Mouse (Mus musculus) forebrain, embryonic 14.5 days (tissue): Measurements from ENCODE around the gene Cntfr. TPM values are rescaled to one million over a fixed set of nuclear protein-coding genes. Genes with fewer than 3 reads are reported as not detected.

Source experiments
- ATAC-seq: fragments of 200-750 bp; cut with Nextera tagmentation; 2 replicates; pipeline ENCODE4 v1.8.0; 2017; ENCODE audit warnings: mild to moderate bottlenecking, moderate library complexity
- DNase-seq: peaks from one replicate; pipeline ENCODE4 v3.0.0-alpha.2; 2015; ENCODE audit warnings: low spot score
- H3K27ac ChIP-seq: fragments of 300-500 bp; sonication (generic); 2 replicates; pipeline ENCODE4 v1.5.1; 2014; ENCODE audit warnings: low read depth, mild to moderate bottlenecking, control low read depth, low read length, moderate library complexity
- H3K27me3 ChIP-seq: fragments of 300-500 bp; sonication (generic); replicated peaks from 2 replicates; pipeline ENCODE4 v1.6.1; 2014; ENCODE audit warnings: low read length, control low read depth, mixed read lengths; ENCODE audit not compliant: control insufficient read depth, insufficient read depth
- H3K36me3 ChIP-seq: fragments of 300-500 bp; sonication (generic); 2 replicates; pipeline ENCODE4 v1.6.1; 2014; ENCODE audit warnings: low read length, control low read depth; ENCODE audit not compliant: control insufficient read depth, insufficient read depth
- H3K4me1 ChIP-seq: fragments of 300-500 bp; sonication (generic); 2 replicates; pipeline ENCODE4 v1.6.1; 2014; ENCODE audit warnings: antibody characterized with exemption, low read length, control low read depth; ENCODE audit not compliant: control insufficient read depth, insufficient read depth
- H3K4me2 ChIP-seq: fragments of 300-500 bp; sonication (generic); 2 replicates; pipeline ENCODE4 v1.6.1; 2014; ENCODE audit warnings: mild to moderate bottlenecking, control low read depth, low read length
- H3K4me3 ChIP-seq: fragments of 300-500 bp; sonication (generic); 2 replicates; pipeline ENCODE4 v1.5.1; 2014; ENCODE audit warnings: low read depth, low read length, control low read depth
- H3K9ac ChIP-seq: fragments of 300-500 bp; sonication (generic); 2 replicates; pipeline ENCODE4 v1.6.1; 2014; ENCODE audit warnings: mild to moderate bottlenecking, low read length, control low read depth, moderate library complexity
- H3K9me3 ChIP-seq: fragments of 300-500 bp; sonication (generic); replicated peaks from 2 replicates; pipeline ENCODE4 v1.6.1; 2016; ENCODE audit warnings: low read length, control low read depth, mixed read lengths; ENCODE audit not compliant: control insufficient read depth
- WGBS: fragments of 180-500 bp; shearing (Covaris S2); extraction: QIAGEN DNeasy Blood & Tissue Kit; methylation state at CpG from one replicate; pipeline ENCODE4 v1.1.7; 2014; 5-methylcytosine and 5-hydroxymethylcytosine counted together
- polyA plus RNA-seq: library from polyadenylated mRNA; unstranded; fragments of >200 nt; fragmentation: Nextera tagmentation; extraction: Ambion mirVana; gene quantifications from 2 replicates; pipeline ENCODE4 v1.2.1, GENCODE M21; 2014

Cntfr gene
- polyA plus RNA-seq, 1 experiment from 2014 or later: 12.6 TPM

DNA sequence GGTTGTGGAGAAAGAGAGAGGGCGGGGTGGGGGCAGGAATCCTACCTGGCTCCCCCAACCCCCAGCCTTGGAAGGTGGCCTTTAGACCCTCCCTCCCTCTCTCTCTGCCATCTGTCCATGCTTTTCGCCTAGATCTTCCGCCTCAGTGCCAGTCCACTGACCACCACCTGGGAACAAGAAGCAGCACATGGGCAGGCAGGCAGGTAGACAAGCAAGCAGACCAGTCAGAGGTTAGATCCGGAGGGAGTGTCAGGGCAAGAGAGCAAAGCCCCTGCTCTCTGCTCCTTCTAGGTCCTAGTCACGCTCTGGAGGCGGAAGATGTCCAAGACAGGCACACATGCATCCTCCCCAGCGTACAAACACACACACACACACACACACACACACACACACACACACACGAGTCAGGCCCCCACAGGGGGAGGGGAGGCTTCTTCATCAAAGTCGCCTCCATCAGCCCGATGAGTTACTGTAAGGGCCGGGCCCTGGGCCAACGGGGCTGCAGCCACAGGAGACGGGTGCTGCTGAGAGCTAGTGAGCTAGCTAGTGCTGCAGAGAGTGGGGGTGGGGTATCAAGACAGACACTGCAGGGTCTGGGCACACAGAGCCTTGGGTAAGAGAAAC lies 19.8 kb downstream of the Cntfr start:
- Histone ChIP-seq H3K27me3 (no peaks in the 10 kb centered on the region), H3K9me3 (no peaks in the 10 kb centered on the region), H3K27ac (peak overlapping the region; percentile 70; the same call in 1 of the 2 replicates), H3K36me3 (peaks cover 11% of the 10 kb centered on the region; the same call in 1 of the 2 replicates), H3K4me1 (peaks cover 73% of the 10 kb centered on the region), H3K9ac (peak overlapping the region; percentile 47), H3K4me2 (peak overlapping the region; percentile 14; the same call in 1 of the 2 replicates), H3K4me3 (no peak overlapping the region)
- WGBS: 30% methylated on average over 13 of the region's 13 CpGs
- ATAC-seq (peak; percentile 63), DNase-seq (peak; percentile 85)

DNA sequence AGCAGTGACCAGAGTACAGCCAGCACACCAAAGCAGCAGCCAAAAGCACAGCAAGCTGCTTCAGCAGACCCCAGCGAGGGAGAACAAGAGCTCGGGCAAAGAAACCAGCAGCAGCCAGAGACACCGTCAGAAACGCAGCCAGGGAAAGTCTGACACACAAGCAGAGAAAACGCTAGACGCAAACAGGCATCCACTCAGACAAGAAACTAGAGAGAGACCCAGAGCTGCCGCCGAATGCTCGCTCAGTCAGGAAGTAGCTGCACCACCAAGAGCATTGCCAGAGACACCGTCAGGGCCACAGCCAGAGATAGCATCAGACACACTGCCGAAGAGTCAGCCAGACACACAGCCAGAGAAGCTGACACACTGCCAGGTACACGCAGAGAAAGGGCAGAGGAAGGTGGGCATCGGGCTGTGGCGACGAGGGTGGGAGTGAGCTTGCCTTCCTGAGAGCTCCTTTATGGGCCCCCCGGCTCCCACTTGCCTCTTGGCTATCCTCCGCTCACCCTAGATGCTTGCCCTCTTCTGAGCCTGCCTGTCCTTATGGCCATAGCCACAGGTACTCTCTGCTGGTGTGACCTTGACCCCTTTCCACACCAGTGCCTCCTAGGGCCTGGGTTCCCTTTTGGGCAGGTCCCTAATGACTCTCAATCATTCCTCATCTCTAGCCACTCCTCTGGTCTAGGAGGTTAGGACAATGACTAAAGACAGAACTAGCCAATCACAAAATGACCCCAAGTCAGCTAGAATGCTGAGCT lies 20.5 kb downstream of the Cntfr start:
- Histone ChIP-seq H3K27me3 (no peaks in the 10 kb centered on the region), H3K9me3 (no peaks in the 10 kb centered on the region), H3K4me1 (peaks cover 76% of the 10 kb centered on the region), H3K27ac (peak overlapping the region; percentile 70; the same call in 1 of the 2 replicates), H3K9ac (peak overlapping the region; percentile 22), H3K4me3 (no peak overlapping the region), H3K36me3 (peaks cover 11% of the 10 kb centered on the region; the same call in 1 of the 2 replicates), H3K4me2 (peak overlapping the region; percentile 14; the same call in 1 of the 2 replicates)
- WGBS: 38% methylated on average over 17 of the region's 17 CpGs
- ATAC-seq (no peak), DNase-seq (peak; percentile 68)

DNA sequence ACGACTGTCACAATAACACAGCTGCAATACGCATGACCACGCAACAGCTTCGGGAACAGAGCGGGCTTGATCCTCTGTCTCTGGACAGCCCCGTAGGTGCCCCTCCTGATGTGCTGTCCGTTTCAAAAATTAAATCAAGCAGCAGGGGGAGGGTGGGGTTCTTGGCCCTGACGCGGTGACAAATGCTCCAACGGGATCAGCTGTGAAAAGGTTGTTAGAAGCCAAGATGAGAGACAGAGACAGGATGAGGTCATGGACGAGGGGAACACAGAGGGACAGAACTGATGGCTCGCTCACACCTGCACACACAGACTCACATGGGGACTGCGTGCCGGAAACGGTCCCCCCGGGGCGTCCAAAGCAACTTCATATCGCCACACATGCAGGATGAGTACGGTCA lies 23.7 kb downstream of the Cntfr start:
- Histone ChIP-seq H3K4me3 (no peak overlapping the region), H3K27ac (no peak overlapping the region), H3K27me3 (no peaks in the 10 kb centered on the region), H3K36me3 (peaks cover 26% of the 10 kb centered on the region), H3K9ac (peak overlapping the region; percentile 41; the same call in 1 of the 2 replicates), H3K4me2 (no peak overlapping the region; the same call in 1 of the 2 replicates), H3K4me1 (peaks cover 60% of the 10 kb centered on the region), H3K9me3 (no peaks in the 10 kb centered on the region)
- WGBS: 32% methylated on average over 19 of the region's 19 CpGs
- DNase-seq (no peak), ATAC-seq (no peak)

DNA sequence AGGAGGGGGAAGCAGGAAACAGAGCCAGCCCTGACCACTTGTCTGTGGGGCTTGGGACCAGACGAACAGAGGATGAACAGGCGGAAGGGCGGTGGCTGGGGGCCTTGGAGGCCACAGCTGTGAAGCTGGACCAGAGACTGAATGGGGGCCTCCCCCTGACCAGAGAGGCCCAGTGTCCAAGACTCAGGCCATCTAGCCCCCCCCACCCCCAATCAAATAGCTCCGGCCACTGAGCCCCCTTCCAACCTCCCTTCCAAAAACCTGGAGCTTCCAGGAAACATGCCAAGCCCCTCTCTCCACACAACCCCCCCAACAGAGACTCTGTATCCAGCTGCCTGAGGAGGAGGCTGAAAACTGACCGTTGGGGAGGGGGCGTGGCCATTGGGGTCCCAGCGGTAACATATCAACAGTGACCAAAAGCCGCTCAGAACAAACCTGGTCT lies 24.3 kb downstream of the Cntfr start:
- peaks cover 54% of the 10 kb centered on the region for H3K4me1 ChIP-seq
- H3K4me3 ChIP-seq: no peak overlapping the region
- H3K27ac ChIP-seq: peak overlapping the region; percentile 78
- no peaks in the 10 kb centered on the region for H3K9me3 ChIP-seq
- peak overlapping the region; percentile 41 for H3K9ac ChIP-seq
- DNase-seq (peak; percentile 51), ATAC-seq (no peak)
- WGBS: 6% methylated on average over 8 of the region's 8 CpGs
- peaks cover 32% of the 10 kb centered on the region for H3K36me3 ChIP-seq
- H3K4me2 ChIP-seq: peak overlapping the region; percentile 29; the same call in 1 of the 2 replicates
- no peaks in the 10 kb centered on the region for H3K27me3 ChIP-seq

DNA sequence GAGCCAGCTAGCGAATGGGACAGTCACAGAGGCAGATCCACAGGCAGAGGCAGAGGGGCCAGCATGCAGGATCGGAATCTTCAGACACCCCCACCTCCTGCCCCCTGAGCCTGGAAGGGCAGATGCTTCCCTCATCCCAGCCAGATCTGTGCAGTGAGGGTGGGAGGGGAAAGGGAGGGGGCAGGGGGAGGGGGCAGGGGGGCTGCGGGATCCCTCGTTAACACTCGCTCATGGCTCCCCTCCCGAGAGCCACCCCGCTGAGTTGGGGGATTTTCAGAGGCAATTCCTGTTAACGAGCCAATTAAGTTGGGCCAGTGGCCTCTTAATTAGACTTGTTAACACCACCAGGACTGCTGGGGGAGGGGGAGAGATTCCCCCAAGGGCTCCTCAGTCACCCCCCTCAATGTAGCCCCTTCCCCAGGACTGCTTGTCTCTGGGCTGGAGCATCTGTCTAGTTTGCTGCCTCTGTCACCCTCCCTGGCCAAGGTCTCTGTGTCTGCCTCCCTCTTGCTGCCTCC lies 24.9 kb downstream of the Cntfr start:
- Histone ChIP-seq H3K4me3 (no peak overlapping the region), H3K4me2 (peak overlapping the region; percentile 29; the same call in 1 of the 2 replicates), H3K9me3 (no peaks in the 10 kb centered on the region), H3K36me3 (peaks cover 36% of the 10 kb centered on the region), H3K4me1 (peaks cover 49% of the 10 kb centered on the region), H3K27me3 (no peaks in the 10 kb centered on the region), H3K27ac (peak overlapping the region; percentile 78), H3K9ac (peak overlapping the region; percentile 41)
- peak; percentile 78 for ATAC-seq
- DNase-seq: peak; percentile 94
- WGBS: 1% methylated on average over 7 of the region's 8 CpGs

DNA sequence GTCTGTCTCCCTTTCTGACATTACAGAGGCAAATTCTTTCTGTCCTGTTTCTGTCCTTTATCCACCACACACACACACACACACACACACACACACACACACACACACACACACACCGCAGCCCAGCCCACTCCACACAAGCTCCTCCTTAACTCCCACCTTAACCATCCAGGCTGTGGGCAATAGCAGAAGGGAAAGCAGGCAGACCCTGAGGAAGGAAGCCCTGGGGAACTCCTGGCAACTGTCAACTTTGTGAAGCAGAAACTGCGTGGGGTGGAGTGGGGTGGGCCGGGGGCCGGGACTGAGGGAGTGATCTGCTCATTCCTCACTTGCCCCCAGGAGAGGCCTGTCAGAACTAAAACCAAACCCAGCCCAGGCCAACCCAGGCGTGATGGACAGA lies 25.4 kb downstream of the Cntfr start:
- peak overlapping the region; percentile 78 for H3K27ac ChIP-seq
- H3K36me3 ChIP-seq: peaks cover 38% of the 10 kb centered on the region
- no peak overlapping the region for H3K4me3 ChIP-seq
- H3K9me3 ChIP-seq: no peaks in the 10 kb centered on the region
- WGBS: 10% methylated on average over 5 of the region's 5 CpGs
- H3K4me1 ChIP-seq: peaks cover 44% of the 10 kb centered on the region
- H3K9ac ChIP-seq: peak overlapping the region; percentile 41; the same call in 1 of the 2 replicates
- H3K4me2 ChIP-seq: peak overlapping the region; percentile 29; the same call in 1 of the 2 replicates
- ATAC-seq (peak; percentile 29), DNase-seq (no peak)
- H3K27me3 ChIP-seq: no peaks in the 10 kb centered on the region

DNA sequence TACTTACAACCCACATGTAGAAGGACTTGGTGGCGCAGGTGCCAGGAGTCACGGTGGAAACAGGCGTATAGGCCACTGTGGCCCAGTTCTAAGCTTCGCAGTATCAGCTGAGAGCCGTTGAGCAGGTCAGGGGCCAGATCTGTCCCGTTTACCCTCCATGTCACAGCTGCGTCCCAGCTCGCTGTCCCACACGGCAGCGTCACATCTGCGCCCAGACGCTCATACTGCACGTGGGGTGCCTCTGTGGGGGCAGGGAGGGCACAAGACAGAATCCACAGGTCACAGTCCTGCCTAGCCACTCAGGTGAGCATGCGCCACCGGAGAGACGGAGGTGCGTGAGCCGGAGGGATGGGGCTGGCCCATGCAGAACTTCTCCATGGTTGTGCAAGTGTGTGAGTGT lies 26.1 kb downstream of the Cntfr start:
- H3K36me3 ChIP-seq: peaks cover 41% of the 10 kb centered on the region
- ATAC-seq (no peak), DNase-seq (no peak)
- H3K27me3 ChIP-seq: no peaks in the 10 kb centered on the region
- H3K27ac ChIP-seq: peak overlapping the region; percentile 78; the same call in 1 of the 2 replicates
- peaks cover 37% of the 10 kb centered on the region for H3K4me1 ChIP-seq
- H3K9me3 ChIP-seq: no peaks in the 10 kb centered on the region
- no peak overlapping the region for H3K9ac ChIP-seq
- 75% methylated on average over 18 of the region's 18 CpGs for WGBS
- H3K4me2 ChIP-seq: no peak overlapping the region
- H3K4me3 ChIP-seq: no peak overlapping the region

DNA sequence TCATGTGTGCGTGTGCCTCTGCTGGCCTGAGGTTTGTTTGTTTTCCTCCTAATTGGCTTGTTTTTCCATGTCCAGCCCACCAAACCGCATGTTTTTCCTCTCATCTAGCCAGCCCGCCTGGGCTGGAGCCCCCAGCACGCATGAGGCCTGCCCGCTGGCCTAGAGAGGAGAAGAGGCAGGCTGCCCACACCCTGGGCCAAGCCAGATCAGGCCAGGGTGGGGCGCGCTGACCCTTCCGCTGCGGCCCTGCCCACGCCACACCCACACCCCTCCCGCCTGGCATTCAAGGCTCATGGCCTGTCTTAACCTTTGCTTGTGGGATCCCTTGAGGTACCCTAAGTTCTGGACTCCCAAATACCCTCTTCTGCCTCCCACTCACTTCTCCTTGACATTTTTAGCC lies 30.2 kb downstream of the Cntfr start:
- no peak for ATAC-seq
- Histone ChIP-seq H3K4me1 (peaks cover 25% of the 10 kb centered on the region), H3K27ac (no peak overlapping the region), H3K4me3 (no peak overlapping the region), H3K9me3 (no peaks in the 10 kb centered on the region), H3K36me3 (peaks cover 63% of the 10 kb centered on the region), H3K4me2 (no peak overlapping the region), H3K27me3 (no peaks in the 10 kb centered on the region), H3K9ac (no peak overlapping the region)
- 75% methylated on average over 9 of the region's 11 CpGs for WGBS
- DNase-seq: no peak
